Mouse (Mus musculus) heart, embryonic 12.5 days (tissue): ENCODE results near the gene Arnt. TPM values are rescaled to one million over a fixed set of nuclear protein-coding genes. Genes with fewer than 3 reads are reported as not detected.
"Not testable (repeated sequence)": the region's sequence is repeated elsewhere in the genome, so short reads cannot be mapped to it uniquely, and the experiment has no call there.

Experiments used
- ATAC-seq: fragments of 200-750 bp; cut with Nextera tagmentation; 2 replicates; pipeline ENCODE4 v1.8.0; 2017; ENCODE audit warnings: moderate TSS enrichment, moderate library complexity; ENCODE audit not compliant: insufficient number of reproducible peaks, low FRiP score
- H3K27ac ChIP-seq: fragments of 300-500 bp; sonication (generic); 2 replicates; pipeline ENCODE4 v1.5.1; 2016; ENCODE audit warnings: mild to moderate bottlenecking, moderate library complexity; ENCODE audit not compliant: poor library complexity, severe bottlenecking
- H3K27me3 ChIP-seq: fragments of 300-500 bp; sonication (generic); replicated peaks from 2 replicates; pipeline ENCODE4 v1.6.1; 2016; ENCODE audit warnings: mild to moderate bottlenecking, moderate library complexity
- H3K36me3 ChIP-seq: fragments of 300-500 bp; sonication (generic); 2 replicates; pipeline ENCODE4 v1.6.1; 2016; ENCODE audit warnings: mild to moderate bottlenecking, moderate library complexity
- H3K4me1 ChIP-seq: fragments of 300-500 bp; sonication (generic); replicated peaks from 2 replicates; pipeline ENCODE4 v1.6.1; 2016; ENCODE audit warnings: mild to moderate bottlenecking
- H3K4me2 ChIP-seq: fragments of 300-500 bp; sonication (generic); 2 replicates; pipeline ENCODE4 v1.6.1; 2016; ENCODE audit warnings: mild to moderate bottlenecking, moderate library complexity
- H3K4me3 ChIP-seq: fragments of 300-500 bp; sonication (generic); 2 replicates; pipeline ENCODE4 v1.5.1; 2016; ENCODE audit warnings: mild to moderate bottlenecking
- H3K9ac ChIP-seq: fragments of 300-500 bp; sonication (generic); 2 replicates; pipeline ENCODE4 v1.6.1; 2016; ENCODE audit warnings: mild to moderate bottlenecking, moderate library complexity
- H3K9me3 ChIP-seq: fragments of 300-500 bp; sonication (generic); replicated peaks from 2 replicates; pipeline ENCODE4 v1.6.1; 2016; ENCODE audit warnings: mild to moderate bottlenecking, moderate library complexity
- WGBS: fragments of 180-500 bp; shearing (Covaris S2); methylation state at CpG from one replicate; pipeline ENCODE4 v1.1.7; 2016; 5-methylcytosine and 5-hydroxymethylcytosine counted together
- polyA plus RNA-seq: library from polyadenylated mRNA; unstranded; fragments of >200 nt; fragmentation: Nextera tagmentation; extraction: Ambion mirVana; gene quantifications from 2 replicates; pipeline ENCODE4 v1.2.1, GENCODE M21; 2016

Gene Arnt
- 35.0 and 38.0 TPM in 2 replicates for polyA plus RNA-seq

DNA sequence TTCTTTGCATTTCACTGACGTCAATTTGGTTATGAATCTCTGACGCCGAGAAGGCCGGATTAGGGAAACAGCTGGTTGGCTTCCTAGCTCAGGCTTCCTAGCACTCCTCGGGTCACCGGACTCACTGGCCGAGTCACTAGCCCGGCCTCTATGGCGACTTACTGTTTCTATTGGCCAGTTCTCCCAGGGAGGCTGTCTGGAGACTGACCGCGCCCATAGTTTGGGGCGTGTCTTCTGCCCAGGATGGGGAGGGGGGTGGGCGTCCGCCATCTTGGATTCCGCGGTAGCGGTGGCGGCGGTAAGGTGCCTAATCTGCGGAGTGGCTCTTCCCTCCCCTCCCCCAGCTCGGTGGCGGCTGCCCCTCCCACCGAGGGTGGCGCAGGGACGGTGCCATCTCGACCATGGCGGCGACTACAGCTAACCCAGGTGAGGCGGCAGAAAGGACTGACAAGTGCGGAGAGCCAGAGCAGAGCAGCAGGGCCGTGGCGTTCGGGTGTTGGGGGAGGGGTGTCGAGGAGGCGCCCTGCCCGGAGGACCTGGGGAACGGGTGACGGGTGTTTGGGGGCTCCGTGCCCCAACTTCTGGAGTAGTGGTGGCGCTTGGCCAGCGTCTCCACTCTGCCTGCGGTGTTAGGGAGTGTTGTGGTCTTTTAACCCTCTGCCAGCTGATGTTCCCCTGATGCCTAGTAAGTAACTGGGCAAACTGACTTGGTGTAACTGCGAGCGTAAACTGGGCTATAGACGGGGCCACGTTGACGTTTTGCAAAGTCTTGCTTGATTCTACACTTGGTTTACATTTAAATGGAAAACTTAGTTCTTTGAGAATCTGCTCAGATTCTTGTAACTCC is at the start of gene Arnt:
Arnt (plus strand) TSS at position 253 of the 847 bp plus-strand sequence.
- no peaks in the 10 kb centered on the region; the same call in 1 of the 2 replicates for H3K4me1 ChIP-seq
- no peaks in the 10 kb centered on the region for H3K27me3 ChIP-seq
- peak within 1 kb of the TSS; percentile 71 for H3K27ac ChIP-seq
- H3K36me3 ChIP-seq = peaks cover 17% of the 10 kb centered on the region
- no peaks in the 10 kb centered on the region for H3K9me3 ChIP-seq
- peak; percentile 99 for ATAC-seq
- peak within 1 kb of the TSS; percentile 76 for H3K4me2 ChIP-seq
- H3K9ac ChIP-seq = peak within 1 kb of the TSS; percentile 84
- under 1% methylated on average over 47 of the region's 47 CpGs for WGBS
- peak within 1 kb of the TSS; percentile 76 for H3K4me3 ChIP-seq

DNA sequence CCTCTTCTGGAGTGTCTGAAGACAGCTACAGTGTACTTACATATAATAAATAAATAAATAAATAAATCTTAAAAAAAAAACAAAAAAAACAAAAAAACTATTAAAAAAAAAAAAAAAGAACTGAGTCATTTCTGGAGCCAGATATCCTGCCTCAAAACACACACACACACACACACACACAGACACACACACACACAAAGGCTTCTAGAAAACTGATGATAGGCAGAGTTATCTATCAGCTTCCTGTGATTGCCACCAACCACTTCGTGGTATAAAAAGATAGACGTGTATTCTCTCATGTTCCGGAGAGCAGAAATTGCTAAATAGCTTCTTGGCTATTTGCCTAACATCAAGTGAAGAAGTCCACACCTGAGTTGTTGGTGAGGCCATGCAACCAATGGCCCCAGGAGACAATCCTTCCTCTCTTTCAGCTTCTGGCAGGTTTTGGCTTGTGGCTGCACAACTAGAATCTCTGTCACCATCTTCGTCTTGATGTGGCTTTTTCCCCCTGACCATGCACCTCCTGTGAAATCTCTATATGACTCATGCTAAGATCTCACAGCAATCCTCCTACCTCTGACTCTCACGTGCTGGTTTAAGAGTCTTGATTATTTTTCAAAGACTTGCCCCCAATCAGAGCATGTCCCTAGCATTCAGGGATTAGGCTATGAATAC is 48.6 kb upstream of the Arnt start:
- Histone ChIP-seq H3K27ac (no peak overlapping the region), H3K4me3 (no peak overlapping the region), H3K9me3 (no peaks in the 10 kb centered on the region), H3K27me3 (no peaks in the 10 kb centered on the region), H3K4me1 (no peaks in the 10 kb centered on the region), H3K36me3 (no peaks in the 10 kb centered on the region), H3K4me2 (no peak overlapping the region), H3K9ac (no peak overlapping the region)
- ATAC-seq = no peak
- WGBS = 81% methylated on average over 5 of the region's 5 CpGs

DNA sequence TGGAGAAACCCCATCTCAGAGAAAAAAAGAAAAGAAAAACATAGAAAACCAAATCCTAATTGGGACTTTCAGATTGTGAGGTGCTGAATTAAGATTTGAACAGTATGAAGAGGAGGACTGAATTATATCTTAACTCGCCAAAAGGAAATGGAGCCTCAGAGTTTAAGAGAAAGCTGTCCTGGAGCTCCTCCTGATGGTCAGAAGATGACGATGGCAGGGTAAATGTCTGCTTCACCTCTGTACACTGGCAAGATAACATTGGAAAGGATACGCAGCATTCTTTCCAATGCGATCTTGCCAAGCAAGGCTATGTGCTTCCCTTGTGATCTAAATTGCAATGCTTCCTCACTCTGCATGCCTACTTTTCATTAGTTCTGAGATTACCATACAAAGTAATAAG is 39.8 kb upstream of the Arnt start:
- H3K27me3 ChIP-seq = no peaks in the 10 kb centered on the region
- H3K4me1 ChIP-seq = no peaks in the 10 kb centered on the region
- H3K9ac ChIP-seq = no peak overlapping the region
- 80% methylated on average over 4 of the region's 4 CpGs for WGBS
- ATAC-seq = no peak
- peaks cover 5% of the 10 kb centered on the region; the same call in 1 of the 2 replicates for H3K9me3 ChIP-seq
- H3K4me3 ChIP-seq = no peak overlapping the region
- H3K4me2 ChIP-seq = no peak overlapping the region
- H3K36me3 ChIP-seq = no peaks in the 10 kb centered on the region
- no peak overlapping the region for H3K27ac ChIP-seq

DNA sequence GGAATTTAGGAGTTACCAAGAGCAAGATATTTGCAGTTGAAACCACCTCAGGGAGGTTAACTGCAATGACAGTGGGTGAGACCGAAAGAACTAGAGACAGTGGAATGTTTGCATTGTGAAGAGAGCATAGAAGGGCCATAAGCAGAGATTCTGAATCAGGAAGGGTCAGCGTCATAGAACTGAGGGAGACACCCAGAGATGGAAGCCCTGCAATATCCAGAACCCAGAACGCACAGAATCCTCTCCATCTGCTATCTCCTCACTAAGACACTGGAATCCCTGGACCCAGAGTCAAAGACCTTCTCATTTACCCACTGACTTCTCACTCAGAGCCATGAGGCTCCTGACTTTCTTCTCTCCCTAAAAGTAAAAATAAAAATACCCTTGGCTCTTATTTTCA is 31.4 kb upstream of the Arnt start, which contains the start of gene 4930558C23Rik:
4930558C23Rik (minus strand) TSS at position 101 of the 400 bp plus-strand sequence.
- no peak within 1 kb of the TSS for H3K27ac ChIP-seq
- no peak within 1 kb of the TSS for H3K4me3 ChIP-seq
- H3K4me1 ChIP-seq = no peaks in the 10 kb centered on the region
- H3K9me3 ChIP-seq = no peaks in the 10 kb centered on the region
- ATAC-seq = no peak
- 84% methylated on average over 3 of the region's 3 CpGs for WGBS
- H3K9ac ChIP-seq = no peak within 1 kb of the TSS
- no peak within 1 kb of the TSS for H3K4me2 ChIP-seq
- H3K36me3 ChIP-seq = no peaks in the 10 kb centered on the region
- H3K27me3 ChIP-seq = no peaks in the 10 kb centered on the region

DNA sequence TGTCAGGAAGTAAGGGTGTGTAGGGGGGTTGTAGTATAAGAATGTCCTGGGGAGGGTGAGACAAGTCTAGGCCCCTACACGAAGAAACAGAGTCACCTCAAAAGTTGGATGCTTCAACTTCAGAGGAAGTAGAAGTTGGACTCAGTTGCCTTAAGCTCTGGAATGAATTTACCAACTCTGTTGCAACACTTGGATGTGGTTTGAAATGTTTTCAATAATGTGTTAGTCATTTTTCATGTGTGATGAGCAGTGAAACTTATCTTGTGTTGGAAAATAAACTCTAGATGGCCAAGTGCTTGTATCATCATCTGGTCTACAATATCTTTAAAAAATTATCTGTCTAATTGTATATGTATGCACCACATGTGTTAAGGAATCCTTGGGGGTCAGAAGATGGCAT is 26.5 kb upstream of the Arnt start:
- Histone ChIP-seq H3K27ac (no peak overlapping the region), H3K4me2 (no peak overlapping the region), H3K9ac (no peak overlapping the region), H3K36me3 (no peaks in the 10 kb centered on the region), H3K27me3 (no peaks in the 10 kb centered on the region), H3K9me3 (no peaks in the 10 kb centered on the region), H3K4me3 (no peak overlapping the region), H3K4me1 (no peaks in the 10 kb centered on the region)
- 68% methylated on average over 1 of the region's 1 CpGs for WGBS
- ATAC-seq = no peak

DNA sequence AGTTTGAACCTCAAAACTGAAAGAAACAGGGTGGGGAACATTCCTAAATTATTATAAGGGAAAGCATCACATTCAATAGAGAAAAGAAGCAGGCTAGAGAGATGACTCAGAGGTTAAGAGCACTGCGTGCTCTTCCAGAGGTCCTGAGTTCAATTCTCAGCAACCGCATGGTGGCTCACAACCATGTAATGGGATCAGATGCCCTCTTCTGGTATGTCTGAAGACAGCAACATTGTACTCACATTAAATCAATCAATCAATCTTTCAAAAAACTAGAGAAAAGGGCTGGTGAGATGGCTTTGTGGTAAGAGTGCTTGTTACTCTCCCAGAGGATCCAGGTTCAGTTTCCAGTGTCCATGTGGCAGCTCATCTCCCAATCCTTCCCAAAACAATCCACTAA is 25.3 kb upstream of the Arnt start:
- no peak overlapping the region for H3K4me3 ChIP-seq

DNA sequence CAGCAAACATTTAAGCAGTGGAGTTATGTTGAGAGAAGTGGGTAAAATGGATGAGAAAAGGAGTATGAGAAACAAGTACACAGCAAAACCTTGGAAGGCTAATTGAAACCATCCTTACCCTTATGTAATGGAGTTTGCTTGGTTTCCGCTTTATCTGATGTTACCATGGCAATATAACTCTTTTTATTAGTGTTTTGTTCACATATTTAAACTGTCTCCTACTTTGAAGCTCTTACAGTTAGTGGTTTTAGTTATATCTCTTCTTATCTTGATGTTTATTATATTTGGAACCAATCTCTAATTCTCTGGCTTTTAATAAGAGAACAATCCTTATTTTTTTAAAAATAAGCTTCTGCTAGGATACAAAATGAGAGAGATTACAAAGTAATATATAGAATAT is 21.9 kb upstream of the Arnt start:
- Histone ChIP-seq H3K36me3 (no peaks in the 10 kb centered on the region), H3K9ac (no peak overlapping the region), H3K27me3 (no peaks in the 10 kb centered on the region), H3K4me2 (no peak overlapping the region), H3K4me3 (no peak overlapping the region), H3K27ac (no peak overlapping the region), H3K9me3 (peaks cover 13% of the 10 kb centered on the region), H3K4me1 (no peaks in the 10 kb centered on the region)
- WGBS = 76% methylated on average over 1 of the region's 1 CpGs
- ATAC-seq = no peak

More for the DNA sequence above, 25.3 kb upstream of the Arnt start:
- Histone ChIP-seq H3K27me3 (no peaks in the 10 kb centered on the region), H3K27ac (no peak overlapping the region), H3K4me1 (no peaks in the 10 kb centered on the region), H3K9me3 (peaks cover 5% of the 10 kb centered on the region; the same call in 1 of the 2 replicates), H3K4me2 (no peak overlapping the region), H3K36me3 (no peaks in the 10 kb centered on the region), H3K9ac (no peak overlapping the region)
- 97% methylated on average over 2 of the region's 2 CpGs for WGBS
- no peak for ATAC-seq

DNA sequence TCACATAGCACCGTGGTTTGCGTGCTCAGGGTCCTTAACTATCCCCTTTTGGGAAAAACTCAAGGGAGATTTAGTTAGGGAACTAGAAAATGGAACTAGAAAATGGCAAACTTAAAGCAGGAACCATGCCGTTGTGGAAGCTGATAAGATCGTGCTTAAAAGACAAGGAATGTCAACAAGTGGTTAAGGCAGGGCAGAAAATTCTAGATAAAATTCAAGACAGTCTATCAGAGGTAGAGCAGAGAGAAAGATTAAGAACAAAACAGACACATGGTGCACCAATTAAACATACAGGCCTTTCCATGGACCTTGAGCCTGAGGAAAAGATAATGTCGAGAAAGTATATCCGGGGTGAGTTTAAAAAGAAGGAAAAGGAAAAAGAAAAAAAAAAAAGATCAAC is 16.3 kb upstream of the Arnt start:
- peaks cover 32% of the 10 kb centered on the region for H3K9me3 ChIP-seq
- 78% methylated on average over 6 of the region's 6 CpGs for WGBS

DNA sequence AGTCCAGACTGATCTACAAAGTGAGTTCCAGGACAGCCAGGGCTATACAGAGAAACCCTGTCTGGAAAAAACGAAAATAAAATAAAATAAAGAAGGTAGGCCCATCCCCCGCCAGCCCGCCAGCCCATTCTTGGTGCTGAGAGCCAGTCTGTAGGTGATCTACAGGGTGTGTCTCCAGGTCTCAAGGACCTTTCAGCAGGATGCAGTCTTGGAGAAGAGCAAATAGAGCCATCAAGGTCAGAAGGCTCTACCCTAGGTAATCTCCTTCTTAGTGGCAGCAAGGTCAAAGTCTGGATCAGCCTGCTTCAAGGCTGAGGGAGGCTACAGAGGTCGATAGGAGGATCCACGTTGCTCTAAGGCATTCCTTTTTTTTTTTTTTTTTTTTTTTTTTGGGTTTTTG is 7.7 kb upstream of the Arnt start:
- not testable (repeated sequence) for H3K9ac ChIP-seq, H3K4me2 ChIP-seq, H3K4me3 ChIP-seq, H3K36me3 ChIP-seq, H3K27me3 ChIP-seq, H3K27ac ChIP-seq, H3K4me1 ChIP-seq, ATAC-seq
- 85% methylated on average over 5 of the region's 5 CpGs for WGBS
- peaks cover 11% of the 10 kb centered on the region; the same call in 1 of the 2 replicates for H3K9me3 ChIP-seq

More for the DNA sequence above, 16.3 kb upstream of the Arnt start:
- Histone ChIP-seq H3K27me3 (no peaks in the 10 kb centered on the region), H3K4me2 (no peak overlapping the region), H3K9ac (no peak overlapping the region), H3K4me1 (no peaks in the 10 kb centered on the region), H3K36me3 (no peaks in the 10 kb centered on the region), H3K4me3 (no peak overlapping the region), H3K27ac (no peak overlapping the region)
- ATAC-seq = no peak

DNA sequence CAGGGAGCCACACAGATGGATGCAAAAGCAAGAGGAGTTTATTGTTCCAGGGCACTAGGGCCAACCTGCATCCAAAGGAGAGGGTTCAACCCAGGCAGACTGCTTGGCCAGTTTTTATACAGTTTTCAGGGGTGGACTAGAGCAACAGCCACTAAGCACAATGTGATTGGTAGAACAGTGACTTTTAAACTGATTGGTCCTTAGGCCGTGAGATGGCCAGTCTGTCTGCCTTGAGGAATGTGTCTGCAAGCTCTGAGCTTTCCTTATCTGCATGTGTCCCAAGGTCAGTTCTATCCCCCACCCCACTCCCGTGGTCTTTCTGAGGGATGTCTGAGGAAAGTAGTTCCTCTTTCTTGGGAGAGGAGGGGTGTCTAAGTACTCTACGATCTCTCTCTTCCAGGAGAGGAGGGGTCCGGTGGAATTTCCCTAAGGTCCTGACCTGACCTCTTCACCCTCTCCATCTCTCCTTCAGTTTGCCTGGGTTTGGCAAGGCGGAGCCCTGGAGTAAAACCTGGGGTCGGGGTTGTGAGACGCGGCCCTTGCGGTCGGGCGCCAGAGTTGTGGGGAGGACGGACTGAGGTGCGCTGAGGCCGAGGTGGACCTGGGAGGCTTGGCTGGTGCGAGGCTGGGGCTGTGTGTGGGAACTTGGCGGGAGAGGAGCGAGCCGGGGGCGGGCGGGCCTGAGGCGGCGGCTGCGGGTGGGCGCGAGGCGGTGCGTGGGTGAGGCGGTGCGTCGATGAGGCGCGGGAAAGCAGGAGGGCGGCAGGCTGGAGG is 6.9 kb upstream of the Arnt start:
- H3K4me3 ChIP-seq = peak overlapping the region; percentile 45
- 21% methylated on average over 11 of the region's 33 CpGs for WGBS
- H3K27ac ChIP-seq, H3K27me3 ChIP-seq, H3K4me1 ChIP-seq, H3K9me3 ChIP-seq, H3K36me3 ChIP-seq: not testable (repeated sequence)
- 0 out of 2 replicates have a peak, but pooled peaks have one; percentile 36 for ATAC-seq
- peak overlapping the region; percentile 84 for H3K4me2 ChIP-seq
- H3K9ac ChIP-seq = peak overlapping the region; percentile 67; the same call in 1 of the 2 replicates

DNA sequence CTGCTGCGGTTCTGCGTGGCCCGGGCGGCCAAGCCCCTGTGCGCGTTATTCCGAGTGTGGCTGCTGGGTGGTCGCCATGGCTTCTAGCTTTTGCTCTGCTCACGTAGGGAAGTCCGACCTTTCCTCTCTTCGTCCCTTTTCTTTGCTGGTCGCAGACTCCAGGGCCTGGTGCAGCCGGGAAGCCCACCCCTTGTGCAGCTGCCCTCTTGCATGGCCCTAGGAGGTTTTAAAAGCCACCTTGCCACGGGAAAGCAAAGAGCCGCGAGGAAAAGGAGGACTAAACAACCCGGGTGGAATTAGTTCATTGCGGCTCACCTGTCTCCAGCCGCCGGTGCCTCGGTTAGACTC is 6.3 kb upstream of the Arnt start:
- ATAC-seq, H3K4me1 ChIP-seq, H3K36me3 ChIP-seq, H3K27ac ChIP-seq, H3K27me3 ChIP-seq, H3K9me3 ChIP-seq: not testable (repeated sequence)
- 19% methylated on average over 16 of the region's 21 CpGs for WGBS
- peak overlapping the region; percentile 45 for H3K4me3 ChIP-seq
- H3K9ac ChIP-seq = peak overlapping the region; percentile 67; the same call in 1 of the 2 replicates
- peak overlapping the region; percentile 84 for H3K4me2 ChIP-seq
